Mouse (Mus musculus): ENCODE data around the gene Ccdc137.

GRCm38 (mm10) chr11:120417852-120418251 is 40.1 kb upstream of the Ccdc137 start:
- TF ChIP-seq CTCF (IDR thresholded peaks at IDR 0.05; ENCODE audit: borderline replicate concordance, insufficient read depth, low read length): no peak
- no peak for TF ChIP-seq POLR2A (IDR thresholded peaks at IDR 0.05; ENCODE audit: low read depth, low read length)

Measured in embryonic fibroblast, embryonic 13.5 days (primary cell).